Mouse (Mus musculus) gonadal fat pad, adult 2 months (tissue): ENCODE measurements around the gene Gpr3. TPM values are rescaled to one million over a fixed set of nuclear protein-coding genes. Genes with fewer than 3 reads are reported as not detected.

Experiments used
- DNase-seq: peaks from one replicate; pipeline ENCODE4 v3.0.0-alpha.2; 2012; ENCODE audit warnings: low read depth
- polyA plus RNA-seq: library from polyadenylated mRNA; depleted of rRNA; stranded (reverse); fragments of >200 nt; gene quantifications from 2 replicates; pipeline ENCODE4 v1.2.3, GENCODE M21; 2012; rRNA removed

Gpr3 gene
- polyA plus RNA-seq = 0.32 and 0.71 TPM in 2 replicates

GRCm38 (mm10) chr4:133211751-133212561 is at the start of gene Gpr3, which contains the start of gene Cd164l2:
Gene Gpr3, minus strand, starts transcription at chr4:133212536.
Gene Cd164l2, plus strand, starts transcription at chr4:133212131.
- DNase-seq = no peak

GRCm38 (mm10) chr4:133261641-133262374 is 49.5 kb upstream of the Gpr3 start:
- no peak for DNase-seq

- DNase-seq = no peak
These were observed 45.6 kb upstream of the Gpr3 start for GRCm38 (mm10) chr4:133257798-133258408.

- no peak for DNase-seq
These were observed 44.9 kb upstream of the Gpr3 start for GRCm38 (mm10) chr4:133257230-133257629.

- DNase-seq = no peak
These were observed 44.5 kb upstream of the Gpr3 start for GRCm38 (mm10) chr4:133256820-133257219.

- no peak for DNase-seq
These were observed 43.1 kb upstream of the Gpr3 start for GRCm38 (mm10) chr4:133255392-133255791.

- DNase-seq = no peak
These were observed 41.1 kb upstream of the Gpr3 start for GRCm38 (mm10) chr4:133253412-133253811.

GRCm38 (mm10) chr4:133252089-133252488 is 39.8 kb upstream of the Gpr3 start:
- DNase-seq = no peak

- DNase-seq = no peak
These were observed 38.9 kb upstream of the Gpr3 start for GRCm38 (mm10) chr4:133251214-133251613.

- no peak for DNase-seq
These were observed 38.3 kb upstream of the Gpr3 start for GRCm38 (mm10) chr4:133250609-133251008.

GRCm38 (mm10) chr4:133247806-133248449 is 35.6 kb upstream of the Gpr3 start:
- DNase-seq = no peak

GRCm38 (mm10) chr4:133247072-133247471 is 34.7 kb upstream of the Gpr3 start:
- no peak for DNase-seq

GRCm38 (mm10) chr4:133244289-133244688 is 32.0 kb upstream of the Gpr3 start:
- no peak for DNase-seq

- no peak for DNase-seq
These were observed 31.2 kb upstream of the Gpr3 start for GRCm38 (mm10) chr4:133243538-133243937.

- DNase-seq = no peak
These were observed 30.4 kb upstream of the Gpr3 start for GRCm38 (mm10) chr4:133242710-133243109.

GRCm38 (mm10) chr4:133241910-133242309 is 29.6 kb upstream of the Gpr3 start:
- no peak for DNase-seq

GRCm38 (mm10) chr4:133240934-133241908 is 28.9 kb upstream of the Gpr3 start:
- no peak for DNase-seq

- DNase-seq = no peak
These were observed 28.2 kb upstream of the Gpr3 start, which contains the start of gene Map3k6 for GRCm38 (mm10) chr4:133240490-133240921. Gene Map3k6, plus strand, starts transcription at chr4:133240818.

GRCm38 (mm10) chr4:133237911-133238310 is 25.6 kb upstream of the Gpr3 start:
- DNase-seq = no peak

- no peak for DNase-seq
These were observed 23.1 kb upstream of the Gpr3 start for GRCm38 (mm10) chr4:133235415-133235814.

- DNase-seq = no peak
These were observed 22.4 kb upstream of the Gpr3 start for GRCm38 (mm10) chr4:133234771-133235170.
